Mouse (Mus musculus): ENCODE results near the gene Zfp991.
"Not testable (repeated sequence)": the region's sequence is repeated elsewhere in the genome, so short reads cannot be mapped to it uniquely, and the experiment has no call there.

DNA sequence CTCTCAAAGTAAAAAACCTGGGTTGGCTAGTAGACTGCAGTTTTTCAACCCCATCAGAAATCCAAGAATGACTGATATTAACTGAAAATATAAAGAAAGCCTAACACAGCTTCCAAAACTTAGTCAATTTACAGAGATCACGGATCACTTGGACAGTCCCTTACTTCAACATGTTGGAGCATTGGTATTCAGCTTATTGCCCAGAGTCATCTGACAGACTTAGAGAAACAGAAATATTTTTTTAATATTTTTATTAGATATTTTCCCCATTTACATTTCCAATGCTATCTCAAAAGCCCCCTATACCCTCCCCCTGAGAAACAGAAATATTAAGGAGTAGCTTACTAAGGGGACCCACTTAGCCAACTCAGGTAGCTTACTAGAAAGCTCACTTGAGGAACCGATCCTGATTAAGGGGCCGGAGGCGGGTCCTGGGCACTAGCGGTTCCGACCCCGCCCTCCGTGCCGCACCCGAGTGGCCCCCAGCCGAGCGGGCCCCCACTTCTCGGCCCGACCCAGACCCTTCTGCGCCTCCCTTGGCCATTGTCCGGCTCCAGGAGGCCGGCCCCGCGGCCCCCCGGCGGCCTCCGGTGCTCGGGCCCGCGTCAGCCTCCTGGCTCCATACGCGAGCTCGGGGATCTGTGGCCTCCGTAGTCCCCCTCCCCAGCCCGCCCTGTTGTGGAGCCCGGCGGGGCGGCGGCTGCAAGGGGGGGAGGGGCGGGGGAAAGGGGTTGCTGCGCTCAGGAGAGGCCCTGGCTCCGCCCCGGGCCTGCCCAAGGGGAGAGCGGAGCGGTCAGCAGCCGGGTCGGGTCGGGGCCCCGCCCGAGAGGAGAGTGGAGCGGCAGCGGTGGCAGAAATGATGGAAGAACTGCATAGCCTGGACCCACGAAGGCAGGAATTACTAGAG is 7.2 kb upstream of the Zfp991 start:
- TF ChIP-seq CTCF, EP300 (IDR thresholded peaks at IDR 0.05; ENCODE audit: low read depth): not testable (repeated sequence)
